Mouse (Mus musculus) hindbrain, embryonic 12.5 days (tissue): ENCODE results near the gene Wdr91. TPM values are rescaled to one million over a fixed set of nuclear protein-coding genes. Genes with fewer than 3 reads are reported as not detected.

Experiments used
- ATAC-seq: fragments of 200-750 bp; cut with Nextera tagmentation; 2 replicates; pipeline ENCODE4 v1.8.0; 2017; ENCODE audit warnings: moderate TSS enrichment; ENCODE audit not compliant: low FRiP score
- H3K27ac ChIP-seq: fragments of 300-500 bp; sonication (generic); 2 replicates; pipeline ENCODE4 v1.5.1; 2016; ENCODE audit warnings: mild to moderate bottlenecking
- H3K27me3 ChIP-seq: fragments of 300-500 bp; sonication (generic); 2 replicates; pipeline ENCODE4 v1.6.1; 2016; ENCODE audit warnings: mild to moderate bottlenecking
- H3K36me3 ChIP-seq: fragments of 300-500 bp; sonication (generic); 2 replicates; pipeline ENCODE4 v1.6.1; 2016; ENCODE audit warnings: mild to moderate bottlenecking
- H3K4me1 ChIP-seq: fragments of 300-500 bp; sonication (generic); 2 replicates; pipeline ENCODE4 v1.6.1; 2016
- H3K4me2 ChIP-seq: fragments of 300-500 bp; sonication (generic); replicated peaks from 2 replicates; pipeline ENCODE4 v1.6.1; 2016; ENCODE audit warnings: mild to moderate bottlenecking
- H3K4me3 ChIP-seq: fragments of 300-500 bp; sonication (generic); 2 replicates; pipeline ENCODE4 v1.5.1; 2016; ENCODE audit warnings: mild to moderate bottlenecking
- H3K9ac ChIP-seq: fragments of 300-500 bp; sonication (generic); 2 replicates; pipeline ENCODE4 v1.6.1; 2016; ENCODE audit warnings: mild to moderate bottlenecking, moderate library complexity
- H3K9me3 ChIP-seq: fragments of 300-500 bp; sonication (generic); replicated peaks from 2 replicates; pipeline ENCODE4 v1.6.1; 2016; ENCODE audit warnings: mild to moderate bottlenecking
- WGBS: fragments of 180-500 bp; shearing (Covaris S2); methylation state at CpG from one replicate; pipeline ENCODE4 v1.1.7; 2016; 5-methylcytosine and 5-hydroxymethylcytosine counted together
- polyA plus RNA-seq: library from polyadenylated mRNA; unstranded; fragments of >200 nt; fragmentation: Nextera tagmentation; extraction: Ambion mirVana; gene quantifications from 2 replicates; pipeline ENCODE4 v1.2.1, GENCODE M21; 2016

The Wdr91 gene
- polyA plus RNA-seq: 13.1 and 13.6 TPM in 2 replicates

DNA sequence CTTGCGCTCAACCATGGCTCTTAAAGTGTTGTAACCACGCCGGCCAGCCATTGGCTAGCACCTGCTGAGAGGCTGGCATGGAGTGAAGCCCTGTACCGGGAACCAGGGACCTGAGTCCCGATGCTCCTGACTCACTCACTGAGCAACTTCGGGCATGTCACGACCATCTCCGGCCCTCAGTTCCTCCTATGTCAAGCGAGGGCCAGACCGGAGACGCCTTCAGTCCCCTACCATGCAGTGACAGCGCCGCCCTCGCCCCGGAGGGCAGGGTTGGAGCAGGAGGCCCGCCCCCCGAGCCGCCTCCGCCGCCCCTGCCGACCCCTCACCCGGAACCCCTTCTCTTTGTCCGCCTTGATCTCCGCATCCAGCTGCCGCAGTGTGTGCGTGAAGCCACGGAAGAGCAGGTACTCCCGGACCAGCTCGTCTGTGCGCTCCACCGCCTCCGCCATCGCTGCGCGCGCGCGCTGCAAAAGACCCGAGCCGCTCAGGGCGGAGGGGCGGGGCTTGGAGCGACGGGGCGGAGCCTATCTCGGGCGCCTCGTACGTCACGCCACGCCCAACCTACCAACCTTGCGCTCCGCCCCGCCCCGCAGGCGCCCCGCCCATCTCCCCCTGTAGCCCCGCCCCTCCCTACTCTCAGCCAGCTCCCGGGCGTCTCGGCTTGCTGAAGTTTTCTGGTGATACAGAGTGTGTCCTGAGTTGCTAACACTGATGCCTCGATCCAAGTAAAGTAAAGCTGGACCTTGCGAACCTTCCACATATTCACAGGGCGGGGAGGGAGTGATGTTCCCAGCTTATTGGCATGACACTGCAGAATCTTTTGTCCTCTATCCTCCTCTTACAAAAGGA, at the start of gene Wdr91:
Gene Wdr91 (minus strand): TSS at position 506 of the 849 bp plus-strand sequence.
- Histone ChIP-seq H3K27ac (peak within 1 kb of the TSS; percentile 80), H3K36me3 (peaks cover 17% of the 10 kb centered on the region), H3K4me1 (peaks cover 9% of the 10 kb centered on the region), H3K4me3 (peak within 1 kb of the TSS; percentile 68), H3K9ac (peak within 1 kb of the TSS; percentile 73), H3K27me3 (no peaks in the 10 kb centered on the region), H3K9me3 (no peaks in the 10 kb centered on the region), H3K4me2 (peak within 1 kb of the TSS; percentile 72)
- under 1% methylated on average over 63 of the region's 64 CpGs for WGBS
- peak; percentile 94 for ATAC-seq

DNA sequence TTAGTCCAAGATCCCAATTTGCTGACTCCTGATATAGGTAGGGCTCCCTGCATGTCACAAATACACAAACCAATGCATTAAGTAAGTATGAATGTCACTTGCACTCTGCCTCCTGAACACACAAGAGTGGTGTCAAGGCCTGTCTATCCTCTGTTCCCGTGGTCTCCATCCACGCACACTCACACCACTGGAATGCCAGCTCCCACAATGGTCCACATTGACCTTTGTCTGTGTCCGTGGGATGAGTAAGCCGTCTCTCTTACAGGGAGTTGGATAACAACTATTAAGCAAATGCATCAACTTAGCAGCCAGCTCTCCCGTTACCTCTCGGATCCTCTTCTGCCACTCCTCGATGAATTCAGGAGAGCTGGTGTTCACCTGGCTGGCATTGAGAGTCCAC, 48.5 kb upstream of the Wdr91 start:
- Histone ChIP-seq H3K9ac (no peak overlapping the region), H3K4me2 (no peak overlapping the region), H3K27ac (no peak overlapping the region), H3K27me3 (no peaks in the 10 kb centered on the region), H3K4me1 (peaks cover 13% of the 10 kb centered on the region; the same call in 1 of the 2 replicates), H3K36me3 (no peaks in the 10 kb centered on the region), H3K9me3 (no peaks in the 10 kb centered on the region), H3K4me3 (no peak overlapping the region)
- WGBS: 86% methylated on average over 7 of the region's 7 CpGs
- ATAC-seq: no peak

DNA sequence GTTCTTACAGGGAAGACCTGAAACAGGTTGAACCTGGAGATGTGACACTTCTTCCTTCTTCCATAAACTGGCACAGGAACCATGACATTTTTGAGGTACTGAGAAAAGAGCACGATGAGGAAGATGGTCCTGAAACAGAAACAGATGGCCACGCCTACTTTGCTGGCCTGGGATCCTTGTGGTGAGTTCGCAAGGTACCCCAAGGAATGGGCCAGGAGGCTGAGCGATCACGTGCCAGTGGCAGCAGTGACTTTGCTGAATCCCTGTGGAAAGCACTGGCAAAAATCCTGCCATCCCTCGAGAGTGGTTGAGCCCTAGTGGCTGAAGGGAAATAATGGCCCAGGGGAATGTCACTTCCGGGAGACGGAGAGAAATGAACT, 45.2 kb upstream of the Wdr91 start:
- no peak overlapping the region for H3K4me3 ChIP-seq
- H3K9me3 ChIP-seq: no peaks in the 10 kb centered on the region
- H3K9ac ChIP-seq: no peak overlapping the region
- no peaks in the 10 kb centered on the region for H3K27me3 ChIP-seq
- no peak overlapping the region for H3K27ac ChIP-seq
- no peak for ATAC-seq
- 38% methylated on average over 8 of the region's 8 CpGs for WGBS
- H3K36me3 ChIP-seq: no peaks in the 10 kb centered on the region
- H3K4me1 ChIP-seq: peaks cover 13% of the 10 kb centered on the region; the same call in 1 of the 2 replicates
- H3K4me2 ChIP-seq: peak overlapping the region; percentile 43

DNA sequence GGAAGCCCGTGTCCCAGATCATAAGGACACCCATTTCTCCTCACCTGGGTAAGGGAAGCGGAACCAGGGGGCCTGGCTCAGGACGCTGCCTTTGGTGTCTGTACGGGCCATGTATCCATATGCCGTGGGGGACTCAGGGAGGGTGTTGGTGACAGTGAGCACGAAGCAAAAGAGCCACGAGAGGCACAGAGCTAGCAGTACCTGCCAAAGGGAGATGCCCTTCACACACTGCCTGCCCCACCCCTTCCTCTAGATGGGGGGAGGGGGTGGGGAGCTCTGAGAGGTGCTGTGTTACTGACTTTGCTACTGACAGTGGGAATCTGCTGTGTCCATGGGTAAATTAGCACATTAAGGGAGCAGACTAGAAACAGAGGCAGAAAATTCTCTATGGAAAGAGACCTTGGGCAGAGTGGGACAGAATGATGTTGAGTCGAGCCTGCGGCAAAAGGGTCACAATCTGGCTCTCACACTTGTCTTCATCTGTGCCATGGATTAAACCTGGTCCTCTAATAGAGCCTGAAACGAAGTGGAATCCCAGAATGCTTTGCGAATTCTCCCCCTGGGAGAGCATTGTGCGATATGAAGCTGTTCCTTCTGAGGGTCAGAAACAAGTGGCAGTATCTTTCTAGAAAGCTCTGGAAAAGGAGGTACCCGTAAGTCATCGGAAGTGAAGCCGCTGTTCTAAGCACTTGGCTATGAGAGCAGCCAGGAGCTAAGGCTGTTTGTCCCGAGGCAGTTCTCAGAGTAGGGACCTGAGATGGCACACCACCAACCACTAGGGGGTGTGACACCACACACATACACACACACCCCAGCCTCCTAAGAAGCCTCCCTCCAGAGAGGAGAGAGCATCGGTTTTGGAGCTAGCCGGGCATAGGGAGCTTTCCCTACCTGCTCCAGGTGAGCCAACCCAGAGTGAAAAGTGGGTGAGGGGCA, 44.5 kb upstream of the Wdr91 start:
- peaks cover 13% of the 10 kb centered on the region; the same call in 1 of the 2 replicates for H3K4me1 ChIP-seq
- no peak overlapping the region for H3K4me3 ChIP-seq
- H3K4me2 ChIP-seq: peak overlapping the region; percentile 43
- no peak overlapping the region for H3K27ac ChIP-seq
- no peaks in the 10 kb centered on the region for H3K27me3 ChIP-seq
- WGBS: 58% methylated on average over 18 of the region's 18 CpGs
- H3K36me3 ChIP-seq: no peaks in the 10 kb centered on the region
- H3K9me3 ChIP-seq: no peaks in the 10 kb centered on the region
- peak; percentile 79 for ATAC-seq
- H3K9ac ChIP-seq: no peak overlapping the region

DNA sequence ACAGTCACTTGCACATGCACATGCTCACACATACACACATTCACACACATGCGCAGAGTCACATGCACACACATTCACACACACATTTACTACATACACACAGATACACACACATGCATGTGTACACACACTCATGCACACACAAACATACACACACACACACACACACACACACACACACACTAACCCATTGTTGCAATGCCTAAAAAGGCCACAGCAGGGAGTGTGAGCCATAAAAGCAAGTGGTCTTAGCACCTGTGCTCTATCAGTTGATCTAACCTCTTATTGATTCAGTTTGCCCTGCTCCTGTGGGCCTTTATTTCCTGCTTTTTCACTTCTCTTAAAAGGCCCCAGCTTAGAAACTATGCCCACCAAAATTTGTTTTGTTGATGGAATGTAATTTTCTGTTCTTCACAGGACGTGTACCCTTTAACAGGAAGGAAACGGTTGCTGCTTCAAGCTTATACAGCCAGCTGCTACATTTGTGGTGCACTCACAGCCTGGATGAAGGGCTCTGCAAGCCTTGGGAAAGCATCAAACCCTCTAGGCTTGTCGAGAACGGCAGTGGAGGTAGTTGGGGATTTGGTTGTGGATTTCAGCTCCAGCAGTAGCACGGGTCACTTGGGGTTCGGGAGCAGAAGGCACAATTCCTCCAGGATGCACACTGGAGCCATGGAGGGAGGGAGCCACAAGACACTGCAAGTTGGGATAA, 41.4 kb upstream of the Wdr91 start:
- Histone ChIP-seq H3K4me2 (no peak overlapping the region), H3K27ac (no peak overlapping the region), H3K36me3 (no peaks in the 10 kb centered on the region), H3K4me1 (peaks cover 15% of the 10 kb centered on the region; the same call in 1 of the 2 replicates), H3K9me3 (no peaks in the 10 kb centered on the region), H3K4me3 (no peak overlapping the region), H3K9ac (no peak overlapping the region), H3K27me3 (peaks cover 3% of the 10 kb centered on the region; the same call in 1 of the 2 replicates)
- 78% methylated on average over 7 of the region's 7 CpGs for WGBS
- no peak for ATAC-seq

DNA sequence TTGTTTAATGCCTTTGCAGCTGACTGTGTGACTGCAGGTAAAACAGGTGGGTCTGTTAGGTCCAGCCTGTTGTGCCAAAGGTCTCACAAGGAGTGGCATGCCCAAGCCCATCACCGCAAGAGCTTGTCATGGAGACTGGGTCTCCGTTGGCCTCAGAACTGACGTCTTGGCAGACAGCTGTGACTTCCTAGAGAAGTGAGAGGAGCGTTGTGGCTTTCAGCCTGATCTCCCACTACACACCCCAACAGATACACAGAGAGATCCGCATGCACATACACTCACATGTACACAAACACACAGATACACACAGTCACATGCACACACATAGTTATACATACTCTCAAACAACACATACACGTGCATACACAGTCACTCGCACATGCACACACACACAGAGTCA, 40.8 kb upstream of the Wdr91 start:
- Histone ChIP-seq H3K9me3 (no peaks in the 10 kb centered on the region), H3K27me3 (peaks cover 3% of the 10 kb centered on the region; the same call in 1 of the 2 replicates), H3K9ac (no peak overlapping the region), H3K4me1 (peaks cover 15% of the 10 kb centered on the region; the same call in 1 of the 2 replicates), H3K36me3 (no peaks in the 10 kb centered on the region), H3K4me3 (no peak overlapping the region), H3K27ac (no peak overlapping the region), H3K4me2 (no peak overlapping the region)
- WGBS: 89% methylated on average over 7 of the region's 7 CpGs
- ATAC-seq: no peak

DNA sequence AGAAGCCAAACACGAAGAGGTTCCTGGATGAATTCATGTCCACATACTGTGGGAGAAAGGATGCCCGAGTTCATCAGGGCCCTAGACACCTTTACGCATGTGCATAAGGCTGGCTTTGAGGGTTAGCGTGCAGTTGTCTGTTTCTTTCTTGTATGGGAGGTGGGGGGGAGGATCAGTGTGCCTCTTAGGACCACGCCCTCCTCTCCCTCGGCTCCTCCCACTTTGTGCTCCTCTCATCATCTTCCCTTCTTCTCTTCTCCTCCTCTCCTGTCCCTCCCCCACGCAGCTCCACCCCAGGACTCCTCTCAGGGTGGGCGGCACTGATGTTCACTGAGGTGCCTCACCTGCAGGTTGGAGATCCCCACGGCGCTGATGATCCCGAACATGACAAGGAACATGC, 37.8 kb upstream of the Wdr91 start:
- H3K27ac ChIP-seq: no peak overlapping the region
- peak overlapping the region; percentile 42 for H3K4me2 ChIP-seq
- ATAC-seq: no peak
- no peak overlapping the region for H3K9ac ChIP-seq
- 23% methylated on average over 11 of the region's 11 CpGs for WGBS
- no peaks in the 10 kb centered on the region for H3K9me3 ChIP-seq
- peak overlapping the region; percentile 18; the same call in 1 of the 2 replicates for H3K4me3 ChIP-seq
- H3K27me3 ChIP-seq: peaks cover 3% of the 10 kb centered on the region; the same call in 1 of the 2 replicates
- 0 out of 2 replicates have a peak, but pooled peaks cover 2% of the 10 kb centered on the region for H3K4me1 ChIP-seq
- no peaks in the 10 kb centered on the region for H3K36me3 ChIP-seq

DNA sequence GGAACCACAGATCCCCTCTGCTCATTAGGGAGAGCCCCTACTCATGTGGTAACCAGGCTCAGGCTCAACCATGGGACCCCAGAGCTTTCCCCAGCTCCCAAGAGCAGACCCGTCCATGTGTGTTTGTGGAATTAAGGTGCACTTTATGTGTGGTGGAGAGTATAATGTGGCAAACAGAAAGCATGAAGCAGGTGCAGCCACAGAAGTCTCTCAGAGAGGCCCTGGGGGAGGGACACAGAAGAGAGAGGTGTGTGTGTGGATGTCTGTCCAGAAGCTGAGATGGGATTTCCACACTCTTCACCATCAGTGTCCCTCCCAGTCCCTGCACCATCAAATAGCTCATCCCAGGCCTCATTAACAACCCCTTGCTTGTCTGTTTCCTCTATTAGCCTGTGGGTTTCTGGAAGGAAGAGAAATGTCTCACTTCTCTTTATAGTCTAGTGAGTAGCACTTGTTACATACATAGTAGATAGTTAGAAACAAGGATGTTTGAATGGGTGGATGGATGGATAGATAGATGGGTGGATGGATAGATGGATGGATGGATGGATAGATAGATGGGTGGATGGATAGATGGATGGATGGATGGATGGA, 35.9 kb upstream of the Wdr91 start:
- Histone ChIP-seq H3K4me3 (no peak overlapping the region), H3K27ac (no peak overlapping the region), H3K4me1 (0 out of 2 replicates have a peak, but pooled peaks cover 2% of the 10 kb centered on the region), H3K27me3 (peaks cover 3% of the 10 kb centered on the region; the same call in 1 of the 2 replicates), H3K9me3 (no peaks in the 10 kb centered on the region), H3K4me2 (no peak overlapping the region), H3K36me3 (no peaks in the 10 kb centered on the region), H3K9ac (no peak overlapping the region)
- no peak for ATAC-seq
- WGBS: 87% methylated on average over 1 of the region's 1 CpGs

DNA sequence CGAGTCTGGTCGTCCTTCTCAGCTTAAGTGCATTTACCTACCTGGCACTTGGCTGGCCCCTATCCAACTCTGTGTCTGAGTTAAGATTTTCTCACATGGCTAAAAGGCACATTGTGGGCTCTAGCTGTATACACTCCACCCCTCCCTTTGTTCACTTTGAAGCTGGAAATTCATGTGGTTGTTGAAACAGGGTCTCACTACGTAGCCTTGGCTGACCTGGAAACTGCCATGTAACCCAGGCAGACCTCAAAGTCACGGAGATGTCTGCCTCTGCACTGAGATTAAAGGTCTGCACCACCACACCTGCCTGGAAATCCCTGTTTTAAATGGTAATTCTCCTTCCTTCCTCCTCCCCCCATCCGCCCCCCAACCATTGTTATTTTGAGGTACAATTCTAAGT, 32.8 kb upstream of the Wdr91 start:
- Histone ChIP-seq H3K9ac (no peak overlapping the region), H3K27ac (no peak overlapping the region), H3K4me2 (no peak overlapping the region), H3K27me3 (peaks cover 3% of the 10 kb centered on the region; the same call in 1 of the 2 replicates), H3K36me3 (no peaks in the 10 kb centered on the region), H3K4me1 (0 out of 2 replicates have a peak, but pooled peaks cover under 1% of the 10 kb centered on the region), H3K4me3 (no peak overlapping the region), H3K9me3 (no peaks in the 10 kb centered on the region)
- ATAC-seq: no peak
- 81% methylated on average over 5 of the region's 5 CpGs for WGBS

DNA sequence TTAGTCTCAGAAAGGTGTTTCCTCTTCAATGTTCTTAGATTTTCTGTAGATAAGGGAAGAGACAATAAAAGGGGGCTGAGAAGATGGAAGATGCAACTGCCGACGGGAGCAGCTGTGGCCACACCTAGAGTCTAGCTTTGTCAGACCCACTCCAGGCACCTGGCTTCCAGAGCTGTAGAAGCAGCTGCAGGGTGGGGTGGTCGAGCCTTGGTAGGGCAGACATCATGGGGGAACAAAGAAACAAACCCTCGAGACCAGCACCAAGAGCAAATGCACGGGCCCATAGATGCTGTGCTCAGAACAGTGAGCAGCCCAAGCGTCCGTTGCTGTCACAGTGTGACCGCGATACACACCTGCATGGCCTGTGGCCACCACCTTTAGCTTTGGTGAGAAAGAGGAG, 31.8 kb upstream of the Wdr91 start:
- Histone ChIP-seq H3K27me3 (no peaks in the 10 kb centered on the region), H3K4me1 (no peaks in the 10 kb centered on the region), H3K4me3 (no peak overlapping the region), H3K4me2 (no peak overlapping the region), H3K36me3 (no peaks in the 10 kb centered on the region), H3K9me3 (no peaks in the 10 kb centered on the region), H3K9ac (no peak overlapping the region), H3K27ac (no peak overlapping the region)
- WGBS: 87% methylated on average over 9 of the region's 9 CpGs
- no peak for ATAC-seq

DNA sequence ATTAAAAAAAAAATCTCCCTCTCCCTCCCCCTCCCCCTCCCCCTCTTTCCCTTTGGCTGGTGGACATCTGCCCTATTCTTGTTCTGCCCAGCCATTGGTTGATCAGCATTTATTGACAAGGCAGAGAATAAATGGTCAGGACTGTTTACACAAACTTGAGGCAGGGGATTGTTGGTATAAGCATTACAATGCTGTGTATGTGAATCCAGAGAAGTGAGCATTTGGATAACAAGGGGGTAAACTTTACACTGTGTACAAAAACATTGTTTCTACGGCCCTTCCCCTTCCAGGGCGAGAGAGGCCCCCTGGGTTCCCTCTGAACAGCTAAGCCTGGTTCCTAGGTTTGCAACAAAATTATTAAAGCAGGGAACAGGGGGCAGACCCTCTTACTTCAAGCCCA, 30.8 kb upstream of the Wdr91 start:
- H3K4me1 ChIP-seq: no peaks in the 10 kb centered on the region
- WGBS: 61% methylated on average over 2 of the region's 2 CpGs
- H3K4me2 ChIP-seq: no peak overlapping the region
- no peaks in the 10 kb centered on the region for H3K36me3 ChIP-seq
- H3K4me3 ChIP-seq: no peak overlapping the region
- H3K27ac ChIP-seq: no peak overlapping the region
- no peaks in the 10 kb centered on the region for H3K27me3 ChIP-seq
- no peaks in the 10 kb centered on the region for H3K9me3 ChIP-seq
- no peak overlapping the region for H3K9ac ChIP-seq
- no peak for ATAC-seq
